Mouse (Mus musculus): ENCODE data around the gene Cct6b.
"Not testable (repeated sequence)": the region's sequence is repeated elsewhere in the genome, so short reads cannot be mapped to it uniquely, and the experiment has no call there.

Cct6b gene

DNA sequence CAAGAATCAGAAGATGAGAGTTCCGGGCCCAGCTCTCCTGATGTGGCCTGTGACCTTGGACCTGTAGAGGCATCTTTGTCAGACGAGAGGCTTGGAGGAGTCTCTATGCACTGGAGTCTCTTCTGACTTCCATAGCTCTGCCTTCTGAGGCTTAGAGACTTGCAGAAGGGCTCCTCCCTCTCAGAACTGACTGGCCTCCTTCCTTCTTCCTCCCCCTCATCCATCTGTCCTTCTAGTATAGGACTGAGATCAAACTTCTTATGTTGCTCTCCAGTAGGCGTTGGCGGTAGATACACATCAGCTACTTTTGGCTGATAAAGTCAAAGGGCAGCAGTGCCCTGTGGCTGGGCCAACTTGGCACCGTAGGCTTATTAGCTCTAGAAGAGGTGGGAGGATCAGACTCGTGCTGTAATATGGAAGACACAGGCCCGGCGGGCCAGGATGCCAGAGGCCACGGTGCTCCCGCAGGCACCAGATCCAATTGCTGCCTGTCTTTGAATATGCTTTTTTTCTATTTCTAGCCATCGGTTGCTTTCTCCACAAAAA lies 64.2 kb downstream of the Cct6b start:
- no peak for DNase-seq

DNA sequence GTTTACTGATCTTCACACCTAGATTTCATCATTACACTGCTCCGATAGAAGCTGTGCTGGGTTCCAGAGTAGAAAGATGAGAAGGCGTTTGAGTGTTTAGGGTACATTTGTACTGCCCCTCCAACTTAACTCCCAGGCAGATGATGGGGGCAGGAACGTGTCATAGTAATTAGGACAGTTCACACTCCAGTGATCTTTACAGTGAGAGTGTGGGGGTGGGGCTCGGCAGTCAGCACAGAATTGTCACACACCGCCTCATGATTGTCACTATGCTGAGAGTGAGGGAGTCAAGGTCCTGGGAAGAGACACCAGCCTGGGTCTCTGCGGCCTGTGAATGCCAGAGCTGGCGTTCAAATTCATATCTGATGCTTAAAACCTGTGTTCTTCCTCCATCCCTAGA lies 68.2 kb downstream of the Cct6b start:
- no peak for DNase-seq

DNA sequence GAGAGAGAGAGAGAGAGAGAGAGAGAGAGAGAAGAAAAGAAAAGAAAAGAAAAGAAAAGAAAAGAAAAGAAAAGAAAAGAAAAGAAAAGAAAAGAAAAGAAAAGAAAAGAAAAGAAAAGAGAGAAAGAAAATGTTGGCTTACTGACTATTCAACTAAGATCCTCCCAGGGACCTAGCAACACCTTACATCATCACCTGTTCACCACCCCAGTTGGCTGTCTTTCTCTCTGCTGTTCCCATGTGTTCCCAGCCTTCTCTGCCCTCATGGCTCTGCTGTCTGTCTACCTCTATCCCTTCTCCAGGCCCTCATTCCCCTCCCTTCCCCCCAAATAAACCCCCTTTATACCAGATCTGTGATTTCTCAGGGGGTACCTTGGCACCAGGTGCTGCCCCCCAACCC lies 69.2 kb downstream of the Cct6b start:
- DNase-seq, result not testable (repeated sequence)

DNA sequence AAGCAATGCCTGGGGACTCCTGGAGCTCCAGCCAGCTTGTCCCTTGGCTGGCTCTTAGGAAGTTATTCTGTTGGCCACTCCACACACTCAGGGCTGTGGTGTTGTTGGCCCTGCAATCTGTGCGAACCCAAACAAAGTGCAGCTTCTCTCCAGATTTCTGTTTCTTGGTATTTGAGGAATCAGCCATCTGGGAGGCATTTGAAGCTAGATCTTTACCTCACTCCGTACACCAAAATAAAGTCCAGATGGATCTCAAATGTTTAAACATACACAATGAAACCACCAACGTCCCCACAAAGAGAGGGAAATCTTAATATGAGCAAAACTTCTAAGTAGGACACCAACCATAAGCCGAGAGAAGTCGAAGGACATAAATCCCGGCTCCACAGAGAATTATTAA lies 71.5 kb downstream of the Cct6b start:
- DNase-seq, result no peak

DNA sequence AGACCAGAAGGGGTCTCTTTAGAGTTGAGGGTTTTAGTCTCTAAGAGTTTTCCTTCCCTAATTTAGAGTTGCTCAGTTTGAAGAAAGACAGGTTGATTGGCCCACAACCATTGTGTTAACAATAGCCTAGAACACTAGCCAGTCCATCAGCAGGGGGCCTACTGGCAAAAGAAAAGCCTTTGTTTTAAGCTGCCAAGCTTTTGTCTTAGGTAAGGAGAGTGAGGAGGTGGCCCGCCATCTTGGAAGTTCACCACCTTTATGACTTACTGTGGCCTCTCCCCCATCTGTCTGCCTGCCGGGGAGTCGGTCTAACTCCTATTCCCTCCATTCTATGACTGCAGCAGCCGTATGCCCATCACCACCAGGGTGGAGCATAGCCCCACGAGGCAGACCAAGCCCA lies 73.6 kb downstream of the Cct6b start:
- DNase-seq, result no peak

DNA sequence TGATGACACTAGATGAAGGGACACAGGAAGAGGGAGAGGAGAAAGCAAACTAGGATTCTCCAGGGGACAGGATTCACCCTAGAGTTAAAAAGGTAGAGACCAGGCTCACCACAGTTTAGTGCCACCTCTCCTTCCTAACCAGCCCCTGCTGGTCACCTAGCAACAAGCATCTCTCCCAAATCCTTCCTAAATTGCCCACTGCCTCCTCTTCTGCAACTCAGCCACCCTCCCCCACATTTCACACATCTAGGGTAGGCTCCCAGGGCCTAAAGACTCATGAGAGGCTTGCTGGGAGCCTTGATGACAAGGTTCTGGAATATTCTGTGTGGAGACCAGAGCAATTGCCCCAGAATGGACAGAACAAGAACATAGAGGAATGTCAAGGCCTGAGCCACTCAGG lies 76.5 kb downstream of the Cct6b start:
- DNase-seq, result no peak

DNA sequence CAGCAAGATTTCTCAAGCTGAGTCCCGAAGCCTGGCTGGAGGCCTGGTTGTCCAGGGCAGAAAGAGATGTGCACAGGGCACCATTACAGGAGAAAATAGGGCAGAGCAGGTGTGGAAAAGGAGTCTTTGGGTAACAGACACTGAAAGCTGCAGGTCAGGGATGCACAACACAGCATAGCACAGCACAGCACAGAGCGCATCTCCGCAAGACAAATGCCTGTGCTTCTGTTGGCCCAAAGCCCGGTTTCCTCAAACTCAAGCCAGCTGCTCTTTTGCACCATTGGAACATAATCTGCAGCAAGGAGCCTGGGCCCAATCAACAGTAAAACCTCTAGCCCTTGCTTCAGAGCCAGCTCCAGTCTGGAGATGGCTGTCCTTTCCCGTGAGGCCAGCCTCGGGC lies 79.4 kb downstream of the Cct6b start:
- DNase-seq, result no peak

DNA sequence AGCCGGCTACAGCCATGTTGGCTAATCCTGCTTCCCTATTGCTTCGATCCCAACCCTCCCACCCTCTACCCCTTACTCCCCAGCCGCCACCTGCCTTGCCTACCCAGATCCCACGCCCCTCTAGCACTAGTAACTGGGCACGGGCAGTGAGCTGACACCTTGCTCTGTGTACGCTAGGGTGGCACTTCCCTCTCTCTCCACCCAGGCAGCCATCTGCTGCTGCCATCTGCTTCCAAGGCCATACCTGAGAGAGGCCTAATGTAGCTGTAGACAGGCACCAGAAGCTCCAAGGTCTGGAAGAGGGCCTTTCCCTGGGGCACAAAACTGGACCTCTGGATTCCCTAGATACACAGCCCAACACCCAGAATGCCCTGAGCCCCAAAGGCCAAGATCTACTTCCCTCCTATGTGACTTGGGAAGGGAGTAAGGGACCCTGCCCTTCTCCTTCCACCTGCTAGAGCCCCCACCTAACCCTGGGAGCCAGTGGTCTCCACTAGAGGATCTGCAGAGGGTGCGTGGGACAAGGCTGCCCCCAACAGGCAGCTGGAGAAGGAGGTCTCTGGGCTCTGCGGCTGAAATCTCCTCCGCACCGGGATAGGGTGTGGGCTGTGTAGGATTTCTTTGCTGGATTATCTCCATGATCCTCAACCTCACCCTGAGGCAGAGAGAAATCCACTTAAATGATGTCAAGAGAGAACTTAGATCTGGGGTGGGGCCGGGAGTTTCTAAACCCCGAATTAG lies 80.2 kb downstream of the Cct6b start:
- DNase-seq, result no peak

DNA sequence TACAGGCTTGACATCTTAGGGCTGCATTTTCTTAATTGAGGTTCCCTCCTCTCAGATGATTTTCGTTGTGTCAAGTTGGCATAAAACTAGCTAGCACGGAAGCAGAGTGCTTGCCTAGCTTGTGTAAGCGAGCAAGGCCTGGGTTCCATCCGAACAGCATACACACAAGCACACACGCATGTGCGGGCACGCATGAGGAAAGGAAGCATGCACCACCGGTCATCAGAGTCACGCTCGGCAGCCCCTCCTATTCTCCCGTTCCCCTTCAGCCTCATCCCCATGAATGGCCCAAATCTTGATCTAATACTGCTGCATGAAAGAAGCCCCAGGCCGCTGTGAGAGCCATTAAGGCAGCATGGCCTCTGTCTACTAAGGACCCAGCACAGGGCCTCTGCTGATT lies 85.6 kb downstream of the Cct6b start:
- DNase-seq, result no peak

All from thymus, adult 18-20 months (tissue).